Mouse (Mus musculus) G1E-ER4 (cell line): ENCODE measurements around the gene Plk5. TPM values are rescaled to one million over a fixed set of nuclear protein-coding genes. Genes with fewer than 3 reads are reported as not detected.

Experiments used
- GATA1 ChIP-seq: IDR thresholded peaks from one replicate; pipeline ENCODE4 v1.8.0; 2012; ENCODE audit warnings: low read length, inconsistent platforms
- polyA plus RNA-seq: library from polyadenylated mRNA; stranded (reverse); fragments of >175 nt; gene quantifications from 2 replicates; pipeline ENCODE4 v1.2.3, GENCODE M21; 2012

Plk5 gene
- polyA plus RNA-seq, 1 experiment: not detected

DNA sequence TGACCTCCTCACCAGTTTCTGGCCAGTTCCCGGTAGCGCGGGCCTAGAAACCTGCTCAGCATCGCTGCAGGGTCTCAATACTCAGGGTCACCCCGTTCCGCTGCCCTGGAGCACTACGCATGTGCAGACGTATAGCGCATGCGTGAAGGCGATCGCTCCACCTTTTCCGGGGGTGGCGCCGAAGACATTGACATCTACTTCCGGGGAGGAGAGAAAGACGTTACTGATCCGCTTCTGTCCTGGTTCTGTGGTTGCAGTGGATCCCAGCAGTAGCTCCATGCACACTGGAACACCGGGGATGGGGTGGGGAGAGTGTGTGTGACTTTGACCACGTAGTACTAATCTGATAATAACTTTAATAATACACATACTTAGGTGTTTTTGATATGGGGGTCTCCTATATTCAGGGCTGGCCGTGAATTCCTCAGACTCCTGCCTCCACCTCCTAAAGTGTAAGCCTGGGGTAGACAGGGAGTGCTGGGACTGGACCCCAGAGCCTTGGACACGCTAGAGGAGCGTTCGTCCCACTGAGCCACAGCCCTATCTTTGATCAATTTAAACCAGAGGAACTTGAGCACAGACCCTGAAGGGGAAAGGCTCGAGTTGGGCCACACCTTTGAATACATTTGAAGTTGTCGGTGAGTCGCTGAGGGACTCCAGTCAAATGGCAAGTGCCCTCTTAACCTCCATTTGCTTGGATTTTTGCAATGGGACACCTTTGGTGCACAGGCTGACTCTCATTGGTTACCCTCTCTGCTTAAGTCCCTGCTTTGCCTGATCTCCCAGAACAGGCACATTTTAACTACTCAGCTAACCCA, 50.6 kb downstream of the Plk5 start, which contains the start of gene Uqcr11:
Gene Uqcr11, minus strand, starts transcription at position 147 of the 818 bp plus-strand sequence.
- TF ChIP-seq GATA1: no peak

DNA sequence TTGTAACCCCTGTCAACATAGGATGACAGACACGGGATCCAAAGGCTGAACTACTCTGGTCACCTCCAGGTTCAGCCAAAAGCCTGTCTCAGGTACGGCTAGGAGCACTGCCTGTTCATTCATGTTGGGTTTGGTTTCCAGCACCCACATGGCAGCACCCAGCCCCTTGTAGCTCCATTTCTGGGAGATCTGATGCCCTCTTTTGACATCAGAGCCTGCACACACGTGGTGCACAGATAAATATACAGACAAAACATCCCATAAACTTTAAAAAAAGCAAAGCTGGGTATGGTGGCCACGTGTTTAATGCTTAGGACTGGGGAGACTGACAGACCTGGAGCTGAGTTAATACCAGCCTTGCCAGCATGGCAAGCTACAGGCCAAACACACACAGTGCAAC, 51.7 kb downstream of the Plk5 start:
- TF ChIP-seq GATA1: no peak

DNA sequence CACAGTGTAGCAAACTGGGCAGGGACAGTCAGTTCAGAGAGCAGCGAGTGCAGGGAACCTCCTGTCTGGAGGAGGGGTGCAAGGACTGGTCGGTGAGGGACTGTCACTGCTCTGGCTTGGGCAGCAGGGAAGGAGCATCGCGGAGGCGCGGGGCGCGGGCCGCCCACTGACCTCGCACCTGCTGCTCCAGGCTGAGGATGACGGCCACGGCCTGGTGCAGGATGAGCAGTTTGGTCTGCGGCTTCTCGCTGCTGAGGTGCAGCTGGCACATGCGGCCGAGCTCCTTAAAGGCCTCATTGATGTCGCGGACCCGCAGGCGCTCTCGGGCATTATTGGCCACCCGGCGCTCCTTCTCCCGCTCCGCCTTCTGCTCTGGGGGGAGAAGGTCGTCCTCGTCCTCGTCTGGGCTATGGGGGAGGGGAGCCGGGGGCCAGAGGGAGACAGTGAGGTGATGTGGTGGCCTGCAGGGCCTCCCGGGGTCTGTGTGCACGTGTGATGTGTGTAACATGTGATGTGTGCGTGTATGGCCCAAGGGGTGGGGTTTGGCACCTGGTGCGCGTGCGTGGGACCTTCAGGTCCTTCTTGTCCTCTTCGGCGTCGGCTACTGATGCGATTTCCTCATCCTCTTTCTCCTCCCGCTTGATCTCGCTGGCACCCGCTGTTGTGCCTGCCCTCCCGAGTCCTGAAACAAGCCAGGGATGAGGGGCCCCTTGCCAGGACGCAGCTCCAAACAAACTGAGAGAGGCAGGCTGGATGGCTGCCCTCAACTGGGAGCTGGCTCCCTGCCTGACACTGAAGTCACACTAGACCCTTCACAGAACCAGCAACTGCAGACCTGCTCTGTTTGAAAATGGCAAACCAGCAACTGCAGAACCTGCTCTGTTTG, 56.6 kb downstream of the Plk5 start:
- TF ChIP-seq GATA1: no peak

Other genes with a start within 250 kb of the Plk5 start
- gene Stk11, start 240.7 kb upstream of the Plk5 start, polyA plus RNA-seq: 140 and 143 TPM in 2 replicates
- gene Atp5d, start 217.8 kb upstream of the Plk5 start, polyA plus RNA-seq: 1,550 and 1,866 TPM in 2 replicates
- gene Cbarp, start 215.6 kb upstream of the Plk5 start, polyA plus RNA-seq: 53.6 and 59.0 TPM in 2 replicates
- gene Midn, start 208.2 kb upstream of the Plk5 start, polyA plus RNA-seq: 227 and 254 TPM in 2 replicates
- 54.3 and 62.8 TPM in 2 replicates for gene Cirbp, start 190.5 kb upstream of the Plk5 start, polyA plus RNA-seq
- 5.8 and 6.7 TPM in 2 replicates for gene 1600002K03Rik, start 183.5 kb upstream of the Plk5 start, polyA plus RNA-seq
- gene Efna2, start 177.0 kb upstream of the Plk5 start, polyA plus RNA-seq: 0.46 and 0.52 TPM in 2 replicates
- gene Mum1, start 130.0 kb upstream of the Plk5 start, polyA plus RNA-seq: 37.4 and 39.5 TPM in 2 replicates
- gene Ndufs7, start 107.3 kb upstream of the Plk5 start, polyA plus RNA-seq: 309 and 396 TPM in 2 replicates
- gene Gamt, start 95.4 kb upstream of the Plk5 start, polyA plus RNA-seq: 0.26 and 0.35 TPM in 2 replicates
- 512 and 653 TPM in 2 replicates for gene Dazap1, start 95.0 kb upstream of the Plk5 start, polyA plus RNA-seq
- 5,691 and 9,847 TPM in 2 replicates for gene Rps15, start 64.0 kb upstream of the Plk5 start, polyA plus RNA-seq
- 0.04 and 0.15 TPM in 2 replicates for gene Apc2, start 60.5 kb upstream of the Plk5 start, polyA plus RNA-seq
- 99.6 and 132 TPM in 2 replicates for gene 2310011J03Rik, start 35.9 kb upstream of the Plk5 start, polyA plus RNA-seq
- gene Pcsk4, start 27.0 kb upstream of the Plk5 start, polyA plus RNA-seq: 3.5 and 4.3 TPM in 2 replicates
- gene Reep6, start 26.5 kb upstream of the Plk5 start, polyA plus RNA-seq: 28.5 and 36.0 TPM in 2 replicates
- 30.2 and 32.7 TPM in 2 replicates for gene Adamtsl5, start 8.0 kb upstream of the Plk5 start, polyA plus RNA-seq
- 44.6 and 53.8 TPM in 2 replicates for gene Mex3d, start 31.2 kb downstream of the Plk5 start, polyA plus RNA-seq
- gene Mbd3, start 43.1 kb downstream of the Plk5 start, polyA plus RNA-seq: 289 and 306 TPM in 2 replicates
- 1,888 and 2,895 TPM in 2 replicates for gene Uqcr11, start 50.4 kb downstream of the Plk5 start, polyA plus RNA-seq
- gene Tcf3, start 77.2 kb downstream of the Plk5 start, polyA plus RNA-seq: 960 and 1,205 TPM in 2 replicates
- gene Onecut3, start 138.4 kb downstream of the Plk5 start, polyA plus RNA-seq: not detected in 2 replicates
- 0.03 TPM in 2 replicates for gene Atp8b3, start 182.7 kb downstream of the Plk5 start, polyA plus RNA-seq
- 181 and 226 TPM in 2 replicates for gene Rexo1, start 205.1 kb downstream of the Plk5 start, polyA plus RNA-seq
- gene Klf16, start 220.9 kb downstream of the Plk5 start, polyA plus RNA-seq: 107 and 125 TPM in 2 replicates
- 591 and 822 TPM in 2 replicates for gene Abhd17a, start 233.9 kb downstream of the Plk5 start, polyA plus RNA-seq
- 68.3 and 79.9 TPM in 2 replicates for gene Scamp4, start 246.4 kb downstream of the Plk5 start, polyA plus RNA-seq
- 24.6 and 31.6 TPM in 2 replicates for gene Adat3, start 246.4 kb downstream of the Plk5 start, polyA plus RNA-seq
- gene Gm49322, start 249.6 kb downstream of the Plk5 start, polyA plus RNA-seq: 2.0 and 3.1 TPM in 2 replicates